Mouse (Mus musculus): ENCODE measurements around the gene Endou.
"Not testable (repeated sequence)": the region's sequence is repeated elsewhere in the genome, so short reads cannot be mapped to it uniquely, and the experiment has no call there.

Gene Endou

DNA sequence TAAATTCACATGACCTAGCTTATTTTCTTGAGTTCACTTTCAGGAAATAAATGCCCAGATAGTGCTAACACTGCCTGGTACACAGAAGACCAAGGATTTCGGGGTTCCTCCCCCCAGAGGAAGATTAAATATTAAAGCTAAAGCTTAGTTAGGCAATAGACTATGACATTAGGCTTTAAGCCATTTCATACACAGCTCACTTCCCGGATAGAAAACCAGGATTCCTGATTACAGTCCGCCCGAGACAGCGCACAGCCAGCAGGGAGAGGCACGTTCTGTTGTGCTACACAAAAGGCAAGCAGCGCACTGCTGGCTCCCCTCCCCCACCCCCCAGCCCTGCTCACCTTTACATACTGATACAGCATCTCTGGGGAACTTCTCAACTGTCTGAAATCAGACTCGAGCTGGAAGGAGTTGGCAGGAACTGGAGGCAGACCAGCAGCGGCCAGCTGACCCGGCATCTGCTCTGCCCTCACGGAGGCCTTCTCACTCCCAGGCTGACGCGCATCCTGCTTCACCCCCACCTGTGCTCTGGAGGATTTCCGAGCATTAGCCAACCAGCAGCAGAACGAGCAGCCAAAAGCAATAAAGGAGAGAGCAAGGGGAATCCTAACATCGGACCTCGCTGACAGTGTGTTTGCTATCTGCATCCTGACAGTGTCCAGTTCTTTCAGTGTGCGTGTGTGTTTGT, 51.0 kb downstream of the Endou start:
- DNase-seq (ENCODE audit: low spot score in 2 of 2) = no peak

DNA sequence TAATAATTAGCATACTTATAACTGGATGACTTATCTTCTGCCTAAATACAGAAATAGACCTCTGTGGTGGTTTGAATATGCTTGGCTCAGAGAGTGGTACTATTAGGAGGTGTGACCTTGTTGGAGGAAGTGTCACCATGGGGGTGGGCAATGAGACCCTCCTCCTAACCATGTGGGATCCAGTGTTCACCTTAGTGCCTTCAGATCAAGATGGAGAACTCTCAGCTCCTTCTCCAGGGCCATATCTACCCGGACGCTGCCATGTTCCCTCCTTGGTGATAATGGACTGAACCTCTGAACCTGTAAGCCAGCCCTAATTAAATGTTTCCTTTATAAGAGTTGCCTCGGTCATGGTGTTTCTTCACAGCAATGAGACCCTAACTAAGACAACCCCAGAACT, 53.8 kb downstream of the Endou start:
- DNase-seq (ENCODE audit: low spot score in 2 of 2) = no peak

DNA sequence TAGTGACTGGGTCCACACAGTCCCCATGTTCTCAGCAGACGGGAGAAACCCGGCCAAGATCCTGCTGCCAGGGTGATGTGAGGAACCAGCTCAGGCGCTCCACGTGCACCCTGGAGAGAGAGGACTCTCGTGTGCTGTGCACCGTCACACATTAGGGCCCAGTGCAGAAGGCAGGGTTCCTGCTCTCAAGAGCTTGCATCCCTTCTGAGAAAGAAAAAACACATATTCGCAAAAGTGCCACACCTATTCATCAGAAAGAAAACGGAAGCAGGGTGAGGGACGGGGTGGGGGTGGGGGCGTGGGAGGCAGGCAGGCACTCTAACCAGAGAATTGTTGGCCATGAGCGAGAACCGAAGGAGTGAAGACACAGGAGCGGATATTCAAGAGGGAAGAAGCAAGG, 55.2 kb downstream of the Endou start:
- no peak for DNase-seq (ENCODE audit: low spot score in 2 of 2)

DNA sequence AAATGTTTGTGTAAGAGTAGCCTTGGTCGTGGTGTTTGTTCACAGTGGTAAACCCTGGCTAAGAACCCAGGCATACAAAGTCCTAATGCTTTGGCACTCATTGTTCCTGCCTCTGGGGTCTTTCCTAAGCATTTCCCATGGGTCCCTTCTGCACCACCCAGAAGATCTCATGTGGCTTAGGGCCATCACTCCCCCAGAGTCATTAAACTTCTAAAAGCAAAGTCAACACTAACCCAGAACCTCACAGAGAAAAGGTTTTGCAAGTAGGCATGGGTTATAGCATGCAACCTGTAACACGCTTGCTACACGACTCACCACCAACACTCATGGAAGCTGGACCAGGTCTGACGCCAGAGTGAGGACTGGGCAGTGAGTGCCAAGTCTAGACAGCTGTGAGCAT, 56.7 kb downstream of the Endou start:
- DNase-seq (ENCODE audit: low spot score in 2 of 2) = no peak

DNA sequence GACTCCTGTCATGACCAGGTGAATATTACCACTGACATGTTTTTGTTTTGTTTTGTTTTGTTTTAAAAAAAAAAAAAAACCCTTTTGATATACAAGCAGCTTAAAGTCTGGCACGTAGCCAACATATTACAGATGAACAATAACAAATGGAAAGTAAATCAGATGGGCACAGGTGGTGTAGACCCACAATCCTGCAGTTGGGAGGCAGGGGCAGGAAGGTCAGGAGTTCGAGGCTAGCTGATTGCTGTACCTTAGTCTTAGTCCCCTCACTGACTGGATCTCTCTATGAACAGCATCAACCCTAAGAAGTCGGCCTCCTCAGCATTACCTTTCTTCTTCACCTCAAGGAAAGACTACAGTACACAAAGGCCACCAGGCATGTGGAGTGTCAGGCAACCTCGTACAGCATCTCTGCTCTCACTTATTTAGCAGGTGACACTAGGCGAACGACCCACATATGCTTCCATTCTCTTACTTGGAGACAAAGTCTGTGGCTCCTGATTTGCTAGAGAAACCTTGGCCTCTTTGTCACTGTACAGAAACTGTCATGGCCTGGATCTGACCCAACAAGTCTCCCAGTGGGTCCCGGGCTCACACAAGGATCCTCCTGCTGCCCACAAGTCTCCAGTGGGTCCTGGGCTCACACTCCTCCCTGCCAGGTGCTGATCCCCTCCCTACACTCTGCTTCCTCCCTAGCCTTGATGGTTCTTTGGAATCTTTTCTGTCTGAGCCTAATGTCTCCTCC, 57.7 kb downstream of the Endou start:
- DNase-seq (ENCODE audit: low spot score in 2 of 2) = no peak

DNA sequence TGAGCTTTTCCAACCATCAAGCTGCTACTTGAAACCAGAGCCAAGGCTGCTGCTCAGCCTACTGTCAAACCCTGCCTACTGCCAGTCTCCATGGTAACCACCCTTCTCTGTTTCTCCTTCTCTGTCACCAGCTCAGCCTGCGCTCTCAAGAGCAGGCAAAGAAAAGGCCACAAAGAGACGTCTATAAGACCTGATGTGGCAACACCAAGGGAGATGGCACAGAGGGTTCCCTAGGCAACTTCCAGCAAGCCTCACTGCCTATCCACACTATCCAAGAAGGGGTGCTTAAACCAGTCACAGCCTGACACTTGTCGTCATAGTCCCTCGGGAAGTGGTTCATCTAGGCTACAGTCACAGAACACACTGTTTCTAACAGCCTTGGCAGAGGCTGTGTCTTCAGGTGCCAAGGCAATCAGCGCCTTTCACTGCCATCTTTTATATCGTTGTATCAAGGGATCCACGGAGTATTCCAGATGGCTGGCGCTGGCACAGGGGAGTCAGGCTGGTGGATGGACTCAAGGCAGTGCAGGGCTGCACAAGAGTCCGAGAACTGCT, 58.9 kb downstream of the Endou start:
- DNase-seq (ENCODE audit: low spot score in 2 of 2) = peak; percentile 64 to 76

DNA sequence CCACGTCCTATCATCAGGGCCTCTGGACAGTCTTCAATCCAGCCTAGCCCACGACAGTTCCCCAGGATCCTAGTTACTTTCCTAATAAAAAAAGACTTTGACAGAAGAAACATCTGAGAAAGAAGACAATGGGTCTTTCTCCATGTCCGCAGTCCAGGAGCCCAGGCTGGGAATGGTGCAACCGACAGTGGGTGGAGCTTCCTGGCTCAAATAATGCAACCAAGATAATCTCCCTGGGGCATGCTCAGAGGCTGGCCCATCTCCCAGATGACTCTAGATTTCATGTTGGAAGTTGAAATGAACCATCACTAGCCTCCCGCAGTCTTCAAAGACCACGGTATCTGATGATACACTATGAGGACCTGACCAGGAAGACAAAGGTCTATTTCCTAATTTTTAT, 60.6 kb downstream of the Endou start:
- no peak for DNase-seq (ENCODE audit: low spot score in 2 of 2)

DNA sequence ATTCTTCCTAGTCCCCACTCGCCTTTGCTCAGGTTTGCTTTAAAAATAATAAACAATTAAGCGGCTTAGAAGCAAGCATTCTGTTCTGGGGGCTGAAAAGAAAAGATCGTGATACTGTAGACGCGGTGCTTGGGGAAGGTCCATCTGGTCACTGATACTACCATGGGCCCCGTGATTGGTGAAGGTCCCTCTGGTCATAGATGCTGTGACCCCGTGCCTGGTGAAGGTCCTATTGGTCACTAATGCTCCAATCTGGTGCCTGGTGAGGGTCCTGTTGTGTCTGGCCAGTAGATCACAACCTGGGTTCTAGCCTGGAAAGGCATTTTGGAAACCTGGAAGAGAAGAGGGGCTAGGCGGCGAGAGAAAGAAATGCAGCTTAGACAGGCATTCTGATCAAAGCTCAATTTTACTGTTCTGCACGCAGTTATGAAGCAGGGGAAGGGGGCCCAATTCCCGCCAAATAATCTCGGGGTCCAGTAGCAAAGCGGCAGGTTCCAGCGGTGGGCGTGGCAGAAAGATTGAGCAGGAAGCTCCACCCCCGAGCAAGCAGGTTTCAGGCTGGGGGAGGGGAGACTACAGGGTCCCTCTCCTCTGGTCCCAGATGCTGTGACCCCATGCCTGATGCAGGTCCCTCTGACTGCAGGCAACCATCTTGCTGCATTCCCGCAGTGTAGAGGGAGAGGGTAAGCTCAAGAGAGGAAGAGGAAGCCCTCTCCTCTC, 62.8 kb downstream of the Endou start:
- not testable (repeated sequence) for DNase-seq (ENCODE audit: low spot score in 2 of 2)

DNA sequence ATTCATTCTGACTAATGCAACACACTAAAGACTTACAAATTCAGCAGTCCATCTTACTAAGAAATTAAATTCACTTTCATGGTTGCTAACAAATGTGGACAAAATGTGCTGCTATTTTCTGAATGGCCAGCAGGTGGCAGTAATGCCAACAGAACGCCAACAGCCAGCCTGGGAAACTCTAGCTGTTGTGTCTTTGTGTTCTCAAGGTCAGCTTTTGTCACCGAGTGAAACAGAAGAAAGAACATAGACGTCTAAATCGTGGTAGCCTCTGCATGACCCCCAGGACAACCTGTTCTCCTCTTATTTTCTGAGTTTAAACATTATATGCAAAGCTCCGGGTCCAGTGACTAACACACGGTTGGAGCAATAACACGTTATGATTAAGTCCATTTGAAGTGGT, 63.7 kb downstream of the Endou start:
- DNase-seq (ENCODE audit: low spot score in 2 of 2) = peak in 1 of 2 experiments; percentile 57

DNA sequence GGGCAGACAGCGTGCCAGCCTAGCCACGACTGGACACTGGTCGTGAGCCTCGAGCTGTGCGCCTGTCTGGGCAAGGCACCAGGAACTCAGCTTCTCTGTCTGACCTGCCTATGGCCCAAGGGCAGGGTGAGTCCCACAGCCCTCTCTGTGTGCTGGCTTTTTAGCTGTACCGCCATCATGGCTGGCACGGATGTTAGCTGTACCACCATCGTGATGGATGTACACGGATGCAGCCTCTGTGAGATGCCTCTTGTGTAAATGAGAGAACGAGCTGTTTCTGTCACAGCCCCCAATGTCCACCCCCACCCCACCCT, 64.7 kb downstream of the Endou start:
- no peak for DNase-seq (ENCODE audit: low spot score in 2 of 2)

DNA sequence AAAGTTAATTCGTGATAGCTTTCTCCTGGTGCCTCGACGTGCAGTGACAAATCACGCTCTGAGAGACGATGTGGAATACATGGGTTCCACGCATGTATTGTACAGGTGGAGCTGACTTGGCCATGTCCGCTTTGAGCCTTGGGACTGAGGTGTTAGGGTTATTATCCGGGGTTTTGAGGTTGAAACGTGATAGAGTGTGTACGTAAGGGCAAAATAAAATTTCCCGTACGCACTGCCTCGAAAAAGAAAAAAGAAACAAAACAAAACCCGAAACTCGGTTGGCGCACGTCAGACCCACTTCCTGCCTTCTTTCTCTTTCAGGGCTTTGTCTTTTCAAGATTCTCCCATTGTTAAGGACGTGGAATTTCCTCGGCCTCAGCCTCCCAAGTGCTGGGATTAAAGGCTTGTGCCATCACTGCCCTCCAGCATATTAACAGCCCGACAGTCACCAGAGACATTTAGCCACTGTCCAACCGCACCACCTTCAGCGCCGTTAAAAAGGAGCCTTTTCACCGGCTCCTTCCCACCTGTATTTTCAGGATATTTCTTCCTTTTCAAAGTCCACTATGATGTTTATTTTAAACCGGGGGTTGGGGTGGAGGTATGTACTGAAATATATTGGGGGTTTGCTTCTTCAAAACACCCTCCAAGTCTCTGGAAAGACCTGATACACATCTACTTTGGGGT, 65.2 kb downstream of the Endou start:
- DNase-seq (ENCODE audit: low spot score in 2 of 2) = no peak

DNA sequence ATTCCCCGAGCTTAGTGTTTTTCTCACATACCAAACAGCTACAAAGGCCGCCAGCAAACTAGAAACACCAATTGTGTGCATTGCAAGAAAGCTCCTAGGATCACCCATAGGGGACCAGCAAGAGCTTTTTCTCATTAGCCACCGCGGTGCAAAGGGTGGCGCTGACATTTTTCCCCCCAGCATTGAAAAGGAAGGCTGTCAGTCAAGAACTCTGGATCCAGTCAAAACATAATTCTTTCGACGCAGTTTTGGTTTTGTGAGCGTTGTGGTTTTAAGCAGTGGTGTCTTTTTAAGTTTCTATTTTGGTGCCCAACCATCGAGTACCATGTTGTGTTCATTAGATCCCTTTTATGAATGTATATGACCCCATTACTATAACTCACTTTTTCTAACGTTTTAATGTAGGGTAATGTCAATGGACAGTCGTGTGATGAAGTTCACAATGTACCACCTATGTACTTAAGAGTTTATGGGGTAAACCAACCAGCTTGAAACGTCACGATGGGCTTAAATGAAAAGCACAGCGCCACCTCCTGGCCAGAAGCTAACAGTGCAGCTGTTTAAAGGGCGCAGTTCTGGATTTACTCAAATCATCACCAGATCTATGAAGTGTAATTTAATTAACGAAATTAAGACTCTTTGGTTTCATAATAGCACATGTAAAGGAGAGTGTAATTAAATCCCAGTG, 66.0 kb downstream of the Endou start:
- peak in 1 of 2 experiments; percentile 3 for DNase-seq (ENCODE audit: low spot score in 2 of 2)

DNA sequence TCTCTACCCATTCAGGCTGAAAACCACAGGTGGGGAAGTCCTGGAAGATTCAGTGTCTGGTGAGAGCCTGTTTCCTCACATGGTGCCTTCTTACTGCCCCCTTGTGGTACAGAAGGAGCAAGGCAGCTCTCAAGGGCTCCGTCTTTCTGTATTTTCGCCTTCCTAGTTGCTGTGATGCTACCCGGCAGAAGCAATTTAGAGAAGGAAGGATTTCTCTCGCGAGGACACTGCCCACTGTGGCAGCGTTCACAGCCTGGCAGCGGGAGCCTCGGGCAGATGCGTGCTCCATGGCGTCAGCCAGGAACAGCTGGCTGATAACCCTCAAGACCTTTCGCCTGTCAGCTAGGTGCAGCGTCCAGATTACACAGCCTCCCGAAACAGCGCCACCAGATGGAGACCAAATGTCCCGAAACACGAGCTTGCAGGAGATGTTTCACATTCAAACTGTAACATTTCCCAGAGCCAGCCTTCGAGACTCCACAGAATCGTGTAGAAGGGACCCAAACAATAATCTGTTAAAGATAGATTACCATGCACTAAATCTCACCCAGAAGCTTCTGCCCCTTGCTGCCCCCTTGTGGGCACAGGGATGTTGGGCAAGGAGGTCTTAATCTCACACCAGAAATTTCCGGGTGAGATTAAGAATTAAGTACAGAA, 67.3 kb downstream of the Endou start:
- DNase-seq (ENCODE audit: low spot score in 2 of 2) = peak; percentile 43 to 63
